Mouse (Mus musculus) heart, adult 2 months (tissue): ENCODE results near the gene Atp1a4.

Source experiments
- CTCF ChIP-seq: fragments of 200-600 bp; IDR thresholded peaks from 2 replicates; pipeline ENCODE4 v1.8.1; 2022; ENCODE audit warnings: antibody characterized with exemption, mild to moderate bottlenecking, moderate library complexity
- POLR2A ChIP-seq: fragments of 200-500 bp; IDR thresholded peaks from 2 replicates; pipeline ENCODE4 v1.6.1; 2011; ENCODE audit warnings: mild to moderate bottlenecking, low read depth, low read length, control low read depth; ENCODE audit not compliant: insufficient read depth

DNA sequence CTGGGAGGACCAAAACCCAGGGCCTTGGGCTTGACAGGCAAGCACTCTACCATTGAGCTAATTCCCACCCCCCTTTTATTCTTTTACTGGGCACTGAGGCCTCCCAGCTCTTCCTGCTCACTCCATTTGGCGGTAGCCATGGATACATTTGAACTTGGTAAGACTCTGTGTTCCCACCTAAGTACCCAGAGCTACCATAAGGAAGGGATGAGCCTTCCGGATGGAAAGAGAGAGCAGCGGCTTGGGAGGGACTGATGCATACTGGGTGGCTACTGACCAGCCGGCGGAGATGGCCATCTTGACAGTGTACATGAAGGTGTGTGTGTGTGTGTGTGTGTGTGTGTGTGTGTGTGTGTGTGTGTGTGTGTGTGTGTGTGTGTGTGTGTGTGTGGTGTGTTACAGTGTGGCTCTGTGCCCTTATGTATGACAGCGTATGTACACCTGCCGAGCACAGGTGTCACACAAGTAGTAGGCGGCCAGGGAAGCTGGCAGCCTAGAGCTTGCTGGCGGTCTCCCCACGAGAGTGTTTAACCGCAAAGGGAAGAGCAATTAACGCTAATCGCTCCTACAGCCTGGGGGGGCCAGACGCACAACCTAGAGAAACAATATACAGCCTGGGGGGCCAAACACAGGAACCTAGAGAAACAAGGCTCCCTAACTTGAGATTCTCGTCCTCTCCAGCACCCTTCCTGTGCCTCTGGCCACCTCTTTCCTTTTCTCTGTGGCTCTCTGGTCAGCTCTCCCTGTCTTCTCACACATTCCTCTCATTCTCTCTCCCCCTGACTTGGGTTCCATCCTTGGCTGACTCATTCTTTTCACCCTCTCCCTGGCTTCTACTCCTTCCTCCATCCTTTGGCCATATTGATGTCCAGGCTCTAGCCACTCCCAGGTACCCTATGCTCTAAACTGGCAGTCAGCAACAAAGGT lies 53.1 kb downstream of the Atp1a4 start:
- TF ChIP-seq CTCF (no peak), POLR2A (no peak)
